Mouse (Mus musculus): ENCODE measurements around the gene Nme1. TPM values are rescaled to one million over a fixed set of nuclear protein-coding genes. Genes with fewer than 3 reads are reported as not detected.
A peak's percentile ranks its signal among the peaks of the same experiment; 100 is the strongest.

The Nme1 gene
- 426 and 443 TPM in 2 replicates for polyA plus RNA-seq (2015; fragmentation: Nextera tagmentation; extraction: Ambion mirVana)

- Histone ChIP-seq H3K4me2 (ENCODE audit: low read length) (peak within 1 kb of the TSS; percentile 87), H3K27me3 (ENCODE audit: control insufficient read depth, insufficient read depth, low read depth, low read length) (no peaks in the 10 kb centered on the region), H3K4me1 (ENCODE audit: control insufficient read depth, insufficient read depth, low read length) (peaks cover 19% of the 10 kb centered on the region), H3K4me3 (ENCODE audit: low read depth, low read length) (peak within 1 kb of the TSS; percentile 72), H3K27ac (ENCODE audit: low read length) (peak within 1 kb of the TSS; percentile 82), H3K9ac (ENCODE audit: low read depth, low read length) (peak within 1 kb of the TSS; percentile 76), H3K9me3 (replicated peaks; ENCODE audit: control insufficient read depth, low read length, poor library complexity, severe bottlenecking) (no peaks in the 10 kb centered on the region), H3K36me3 (ENCODE audit: control insufficient read depth, insufficient read depth, low read length) (peaks cover 16% of the 10 kb centered on the region)
- WGBS: under 1% methylated on average over 40 of the region's 40 CpGs
- peak; percentile 93 for ATAC-seq
Observed at GRCm38 (mm10) chr11:93968005-93968847, at the start of gene Nme1, which contains the start of gene Gm20390. Gene Nme1, minus strand, starts transcription at chr11:93968521. Gene Gm20390, minus strand, starts transcription at chr11:93968293.

- no peak for ATAC-seq
- Histone ChIP-seq H3K9me3 (replicated peaks; ENCODE audit: control insufficient read depth, low read length, poor library complexity, severe bottlenecking) (0 out of 2 replicates have a peak, but pooled peaks cover 2% of the 10 kb centered on the region), H3K36me3 (ENCODE audit: control insufficient read depth, insufficient read depth, low read length) (no peaks in the 10 kb centered on the region), H3K4me1 (ENCODE audit: control insufficient read depth, insufficient read depth, low read length) (peaks cover 5% of the 10 kb centered on the region), H3K4me3 (ENCODE audit: low read depth, low read length) (no peak overlapping the region), H3K27me3 (ENCODE audit: control insufficient read depth, insufficient read depth, low read depth, low read length) (no peaks in the 10 kb centered on the region), H3K4me2 (ENCODE audit: low read length) (no peak overlapping the region), H3K9ac (ENCODE audit: low read depth, low read length) (no peak overlapping the region), H3K27ac (ENCODE audit: low read length) (no peak overlapping the region)
- 93% methylated on average over 2 of the region's 2 CpGs for WGBS
Observed at GRCm38 (mm10) chr11:94003346-94003745, 35.0 kb upstream of the Nme1 start.

- H3K4me1 ChIP-seq (ENCODE audit: control insufficient read depth, insufficient read depth, low read length): peaks cover 26% of the 10 kb centered on the region
- 0 out of 2 replicates have a peak, but pooled peaks cover 2% of the 10 kb centered on the region for H3K9me3 ChIP-seq (replicated peaks; ENCODE audit: control insufficient read depth, low read length, poor library complexity, severe bottlenecking)
- no peak overlapping the region for H3K4me3 ChIP-seq (ENCODE audit: low read depth, low read length)
- no peak overlapping the region for H3K9ac ChIP-seq (ENCODE audit: low read depth, low read length)
- no peak overlapping the region for H3K4me2 ChIP-seq (ENCODE audit: low read length)
- ATAC-seq: no peak
- no peaks in the 10 kb centered on the region for H3K36me3 ChIP-seq (ENCODE audit: control insufficient read depth, insufficient read depth, low read length)
- no peaks in the 10 kb centered on the region for H3K27me3 ChIP-seq (ENCODE audit: control insufficient read depth, insufficient read depth, low read depth, low read length)
- no peak overlapping the region for H3K27ac ChIP-seq (ENCODE audit: low read length)
Observed at GRCm38 (mm10) chr11:93999276-93999675, 31.0 kb upstream of the Nme1 start.

- peak overlapping the region; percentile 91 for H3K9ac ChIP-seq (ENCODE audit: low read depth, low read length)
- H3K36me3 ChIP-seq (ENCODE audit: control insufficient read depth, insufficient read depth, low read length): no peaks in the 10 kb centered on the region
- 35% methylated on average over 13 of the region's 13 CpGs for WGBS
- H3K4me1 ChIP-seq (ENCODE audit: control insufficient read depth, insufficient read depth, low read length): peaks cover 26% of the 10 kb centered on the region
- H3K27ac ChIP-seq (ENCODE audit: low read length): no peak overlapping the region
- no peaks in the 10 kb centered on the region for H3K27me3 ChIP-seq (ENCODE audit: control insufficient read depth, insufficient read depth, low read depth, low read length)
- ATAC-seq: no peak
- H3K4me3 ChIP-seq (ENCODE audit: low read depth, low read length): peak overlapping the region; percentile 78
- 0 out of 2 replicates have a peak, but pooled peaks cover under 1% of the 10 kb centered on the region for H3K9me3 ChIP-seq (replicated peaks; ENCODE audit: control insufficient read depth, low read length, poor library complexity, severe bottlenecking)
- peak overlapping the region; percentile 72 for H3K4me2 ChIP-seq (ENCODE audit: low read length)
Observed at GRCm38 (mm10) chr11:93997141-93997775, 28.9 kb upstream of the Nme1 start.

GRCm38 (mm10) chr11:93996306-93997140, 28.2 kb upstream of the Nme1 start:
- Histone ChIP-seq H3K9me3 (replicated peaks; ENCODE audit: control insufficient read depth, low read length, poor library complexity, severe bottlenecking) (no peaks in the 10 kb centered on the region), H3K9ac (ENCODE audit: low read depth, low read length) (peak overlapping the region; percentile 91), H3K36me3 (ENCODE audit: control insufficient read depth, insufficient read depth, low read length) (no peaks in the 10 kb centered on the region), H3K4me2 (ENCODE audit: low read length) (peak overlapping the region; percentile 72), H3K4me3 (ENCODE audit: low read depth, low read length) (peak overlapping the region; percentile 78), H3K27me3 (ENCODE audit: control insufficient read depth, insufficient read depth, low read depth, low read length) (no peaks in the 10 kb centered on the region), H3K4me1 (ENCODE audit: control insufficient read depth, insufficient read depth, low read length) (peaks cover 26% of the 10 kb centered on the region), H3K27ac (ENCODE audit: low read length) (peak overlapping the region; percentile 93)
- under 1% methylated on average over 58 of the region's 58 CpGs for WGBS
- ATAC-seq: peak; percentile 50; the same call in 1 of the 2 replicates

GRCm38 (mm10) chr11:93995720-93996305, 27.5 kb upstream of the Nme1 start, which contains the start of gene Spag9:
Gene Spag9, plus strand, starts transcription at chr11:93996091.
- ATAC-seq: peak; percentile 93
- peak within 1 kb of the TSS; percentile 91 for H3K9ac ChIP-seq (ENCODE audit: low read depth, low read length)
- 0% methylated on average over 29 of the region's 70 CpGs for WGBS

GRCm38 (mm10) chr11:93995111-93995719, 26.9 kb upstream of the Nme1 start:
- H3K27me3 ChIP-seq (ENCODE audit: control insufficient read depth, insufficient read depth, low read depth, low read length): no peaks in the 10 kb centered on the region
- H3K27ac ChIP-seq (ENCODE audit: low read length): peak overlapping the region; percentile 93
- WGBS: 6% methylated on average over 15 of the region's 15 CpGs
- peak overlapping the region; percentile 78 for H3K4me3 ChIP-seq (ENCODE audit: low read depth, low read length)
- peak overlapping the region; percentile 97 for H3K4me2 ChIP-seq (ENCODE audit: low read length)
- ATAC-seq: peak; percentile 46
- H3K36me3 ChIP-seq (ENCODE audit: control insufficient read depth, insufficient read depth, low read length): no peaks in the 10 kb centered on the region
- peaks cover 26% of the 10 kb centered on the region for H3K4me1 ChIP-seq (ENCODE audit: control insufficient read depth, insufficient read depth, low read length)
- H3K9ac ChIP-seq (ENCODE audit: low read depth, low read length): peak overlapping the region; percentile 91
- no peaks in the 10 kb centered on the region for H3K9me3 ChIP-seq (replicated peaks; ENCODE audit: control insufficient read depth, low read length, poor library complexity, severe bottlenecking)

More at GRCm38 (mm10) chr11:93995720-93996305, 27.5 kb upstream of the Nme1 start, which contains the start of gene Spag9:
- Histone ChIP-seq H3K9me3 (replicated peaks; ENCODE audit: control insufficient read depth, low read length, poor library complexity, severe bottlenecking) (no peaks in the 10 kb centered on the region), H3K36me3 (ENCODE audit: control insufficient read depth, insufficient read depth, low read length) (no peaks in the 10 kb centered on the region), H3K27me3 (ENCODE audit: control insufficient read depth, insufficient read depth, low read depth, low read length) (no peaks in the 10 kb centered on the region), H3K4me1 (ENCODE audit: control insufficient read depth, insufficient read depth, low read length) (peaks cover 26% of the 10 kb centered on the region), H3K27ac (ENCODE audit: low read length) (peak within 1 kb of the TSS; percentile 93), H3K4me2 (ENCODE audit: low read length) (peak within 1 kb of the TSS; percentile 97), H3K4me3 (ENCODE audit: low read depth, low read length) (peak within 1 kb of the TSS; percentile 78)

GRCm38 (mm10) chr11:93994531-93994930, 26.2 kb upstream of the Nme1 start:
- Histone ChIP-seq H3K4me1 (ENCODE audit: control insufficient read depth, insufficient read depth, low read length) (peaks cover 26% of the 10 kb centered on the region), H3K9ac (ENCODE audit: low read depth, low read length) (peak overlapping the region; percentile 91; the same call in 1 of the 2 replicates), H3K36me3 (ENCODE audit: control insufficient read depth, insufficient read depth, low read length) (no peaks in the 10 kb centered on the region), H3K4me3 (ENCODE audit: low read depth, low read length) (peak overlapping the region; percentile 78; the same call in 1 of the 2 replicates), H3K4me2 (ENCODE audit: low read length) (peak overlapping the region; percentile 97), H3K27ac (ENCODE audit: low read length) (peak overlapping the region; percentile 93), H3K9me3 (replicated peaks; ENCODE audit: control insufficient read depth, low read length, poor library complexity, severe bottlenecking) (no peaks in the 10 kb centered on the region), H3K27me3 (ENCODE audit: control insufficient read depth, insufficient read depth, low read depth, low read length) (no peaks in the 10 kb centered on the region)
- no peak for ATAC-seq
- WGBS: 56% methylated on average over 5 of the region's 5 CpGs
